Mouse (Mus musculus) thymus, adult 2 months (tissue): Measurements from ENCODE around the gene Tnfaip2. TPM values are rescaled to one million over a fixed set of nuclear protein-coding genes. Genes with fewer than 3 reads are reported as not detected.

Source experiments
- DNase-seq: peaks from one replicate; pipeline ENCODE4 v3.0.0; 2021
- H3K27ac ChIP-seq: fragments of 200-500 bp; 2 replicates; pipeline ENCODE4 v1.5.1; 2012; ENCODE audit warnings: low read length, control low read depth; ENCODE audit not compliant: control insufficient read depth, insufficient read depth
- H3K27me3 ChIP-seq: fragments of 200-500 bp; 2 replicates; pipeline ENCODE4 v1.6.1; 2012; ENCODE audit warnings: mild to moderate bottlenecking, low read length, moderate library complexity, mixed read lengths; ENCODE audit not compliant: control insufficient read depth, insufficient read depth
- H3K36me3 ChIP-seq: fragments of 200-500 bp; 2 replicates; pipeline ENCODE4 v1.6.1; 2012; ENCODE audit warnings: mild to moderate bottlenecking, low read length, moderate library complexity; ENCODE audit not compliant: control insufficient read depth, insufficient read depth
- H3K4me1 ChIP-seq: fragments of 200-500 bp; replicated peaks from 2 replicates; pipeline ENCODE4 v1.6.1; 2012; ENCODE audit warnings: low read length; ENCODE audit not compliant: control insufficient read depth, insufficient read depth
- H3K4me3 ChIP-seq: fragments of 200-500 bp; 2 replicates; pipeline ENCODE4 v1.5.1; 2012; ENCODE audit warnings: mild to moderate bottlenecking, low read length, control low read depth, moderate library complexity; ENCODE audit not compliant: control insufficient read depth, insufficient read depth
- CTCF ChIP-seq: fragments of 200-500 bp; IDR thresholded peaks from 2 replicates; pipeline ENCODE4 v1.5.1; 2012; ENCODE audit warnings: mild to moderate bottlenecking, control low read depth, low read length, moderate library complexity, borderline replicate concordance; ENCODE audit not compliant: control insufficient read depth, poor library complexity, insufficient read depth; ENCODE audit errors: extremely low read depth
- POLR2A ChIP-seq: fragments of 200-500 bp; IDR thresholded peaks from 2 replicates; pipeline ENCODE4 v1.6.1; 2012; ENCODE audit warnings: mild to moderate bottlenecking, low read length, control low read depth, moderate library complexity; ENCODE audit not compliant: control insufficient read depth, poor library complexity, insufficient read depth; ENCODE audit errors: extremely low read depth
- WGBS: fragments of 180-500 bp; shearing (Covaris S2); methylation state at CpG from one replicate; pipeline ENCODE4 v1.1.7; 2018; 5-methylcytosine and 5-hydroxymethylcytosine counted together
- polyA plus RNA-seq: library from polyadenylated mRNA; depleted of rRNA; stranded (reverse); fragments of >200 nt; gene quantifications from 2 replicates; pipeline ENCODE4 v1.2.3, GENCODE M21; 2012

Gene Tnfaip2
- polyA plus RNA-seq, 1 experiment = 27.9 TPM

GRCm38 (mm10) chr12:111411631-111412355 is 30.5 kb upstream of the Tnfaip2 start:
- WGBS = 86% methylated on average over 8 of the region's 8 CpGs
- TF ChIP-seq POLR2A = no peak
- TF ChIP-seq CTCF = no peak
- no peak overlapping the region for H3K4me3 ChIP-seq
- no peak overlapping the region for H3K27ac ChIP-seq
- DNase-seq = no peak
- H3K27me3 ChIP-seq = no peaks in the 10 kb centered on the region; the same call in 1 of the 2 replicates
- no peaks in the 10 kb centered on the region for H3K36me3 ChIP-seq
- H3K4me1 ChIP-seq = no peaks in the 10 kb centered on the region

GRCm38 (mm10) chr12:111412581-111413284 is 29.5 kb upstream of the Tnfaip2 start:
- 0 out of 2 replicates have a peak, but pooled peaks cover 5% of the 10 kb centered on the region for H3K4me1 ChIP-seq
- no peaks in the 10 kb centered on the region for H3K36me3 ChIP-seq
- H3K27me3 ChIP-seq = no peaks in the 10 kb centered on the region; the same call in 1 of the 2 replicates
- TF ChIP-seq POLR2A (no peak), CTCF (no peak)
- no peak overlapping the region for H3K4me3 ChIP-seq
- DNase-seq = no peak
- 67% methylated on average over 12 of the region's 12 CpGs for WGBS
- no peak overlapping the region for H3K27ac ChIP-seq

- H3K27ac ChIP-seq = no peak overlapping the region
- no peak for TF ChIP-seq POLR2A
- TF ChIP-seq CTCF = peak; percentile 93
- 0 out of 2 replicates have a peak, but pooled peaks cover 5% of the 10 kb centered on the region for H3K4me1 ChIP-seq
- no peaks in the 10 kb centered on the region for H3K36me3 ChIP-seq
- whole genome bisulfite sequencing = 4% methylated on average over 21 of the region's 21 CpGs
- no peaks in the 10 kb centered on the region; the same call in 1 of the 2 replicates for H3K27me3 ChIP-seq
- DNase-seq = peak; percentile 76
- H3K4me3 ChIP-seq = no peak overlapping the region
Observed at GRCm38 (mm10) chr12:111413300-111413699, 29.0 kb upstream of the Tnfaip2 start.

GRCm38 (mm10) chr12:111416921-111417779 is 25.1 kb upstream of the Tnfaip2 start, which contains the start of gene Exoc3l4:
Exoc3l4 (plus strand) TSS chr12:111417017.
- DNase-seq = no peak
- 0 out of 2 replicates have a peak, but pooled peaks cover 5% of the 10 kb centered on the region for H3K4me1 ChIP-seq
- H3K27ac ChIP-seq = peak within 1 kb of the TSS; percentile 36; the same call in 1 of the 2 replicates

GRCm38 (mm10) chr12:111419918-111420317 is 22.4 kb upstream of the Tnfaip2 start:
- no peaks in the 10 kb centered on the region; the same call in 1 of the 2 replicates for H3K27me3 ChIP-seq
- H3K4me3 ChIP-seq = no peak overlapping the region
- H3K36me3 ChIP-seq = no peaks in the 10 kb centered on the region
- 0 out of 2 replicates have a peak, but pooled peaks cover 5% of the 10 kb centered on the region for H3K4me1 ChIP-seq
- TF ChIP-seq CTCF (no peak), POLR2A (no peak)
- no peak overlapping the region for H3K27ac ChIP-seq
- no peak for DNase-seq
- WGBS = 51% methylated on average over 5 of the region's 5 CpGs

More at GRCm38 (mm10) chr12:111416921-111417779, 25.1 kb upstream of the Tnfaip2 start, which contains the start of gene Exoc3l4:
- WGBS = 17% methylated on average over 17 of the region's 17 CpGs
- Histone ChIP-seq H3K4me3 (peak within 1 kb of the TSS; percentile 26), H3K36me3 (no peaks in the 10 kb centered on the region), H3K27me3 (no peaks in the 10 kb centered on the region; the same call in 1 of the 2 replicates)
- no peak for TF ChIP-seq CTCF
